Mouse (Mus musculus) urinary bladder, postnatal 25 days (tissue): ENCODE data around the gene Bcl2l13.

Experiments used
- DNase-seq: peaks from one replicate; pipeline ENCODE4 v3.0.0; 2022; ENCODE audit warnings: low spot score

The Bcl2l13 gene

DNA sequence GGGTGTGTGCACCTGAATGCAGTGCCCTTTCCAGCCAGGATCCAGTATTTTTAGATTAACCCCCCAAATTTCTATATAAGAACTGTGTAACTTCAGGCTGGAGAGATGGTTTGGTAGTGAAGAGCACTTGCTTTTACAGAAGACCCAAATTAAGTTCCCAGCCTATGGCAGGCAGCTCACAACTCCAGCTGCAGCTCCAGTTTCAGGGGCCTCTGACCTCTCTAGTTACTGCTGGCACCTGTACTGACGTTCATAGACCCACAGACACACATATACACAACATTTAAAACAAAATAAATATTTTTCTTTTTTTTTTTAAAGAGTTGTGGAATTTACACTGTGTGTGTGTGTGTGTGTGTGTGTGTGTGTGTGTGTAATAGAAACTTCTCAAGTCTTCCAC is 93.4 kb downstream of the Bcl2l13 start:
- no peak for DNase-seq

DNA sequence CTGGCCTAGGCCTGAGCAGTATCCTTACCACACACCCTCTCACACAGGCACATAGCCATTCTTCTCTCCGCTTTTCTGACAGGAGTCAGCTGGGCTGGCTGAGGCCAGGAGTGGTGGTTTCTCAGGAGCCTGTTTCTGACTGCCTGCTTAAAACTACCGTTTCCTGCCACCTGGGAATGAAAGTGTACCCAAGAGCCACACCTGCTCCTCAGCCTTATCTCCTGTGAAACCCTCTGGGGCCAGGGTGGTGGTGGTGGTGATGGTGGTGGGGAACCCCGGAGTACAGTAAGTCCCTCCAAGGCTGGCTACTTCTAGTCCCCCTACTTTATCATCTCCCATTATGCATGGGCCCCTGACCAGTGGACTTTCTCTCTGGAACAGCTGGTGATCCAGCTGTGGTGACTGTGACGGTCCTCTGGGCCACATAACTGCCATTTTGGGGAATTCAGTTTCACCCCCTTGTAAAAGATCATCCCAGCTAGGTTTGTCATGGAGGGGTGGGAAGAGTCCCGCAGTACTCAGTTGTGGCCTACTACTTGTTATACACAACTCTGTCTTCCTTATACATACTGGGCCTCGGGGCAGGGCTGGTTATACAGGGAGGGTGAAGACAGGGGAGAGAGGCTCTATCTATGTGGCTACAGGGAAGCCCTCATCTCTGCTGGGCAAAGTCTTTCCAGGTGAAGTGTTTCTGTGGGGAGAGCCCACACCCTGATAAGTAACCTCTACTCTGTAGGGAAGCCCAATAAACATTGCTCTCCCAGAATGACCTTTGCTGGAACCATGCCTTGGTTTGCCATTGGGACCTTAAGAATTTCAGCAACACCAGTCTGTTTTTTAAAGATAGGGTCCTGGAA is 94.7 kb downstream of the Bcl2l13 start:
- no peak for DNase-seq

DNA sequence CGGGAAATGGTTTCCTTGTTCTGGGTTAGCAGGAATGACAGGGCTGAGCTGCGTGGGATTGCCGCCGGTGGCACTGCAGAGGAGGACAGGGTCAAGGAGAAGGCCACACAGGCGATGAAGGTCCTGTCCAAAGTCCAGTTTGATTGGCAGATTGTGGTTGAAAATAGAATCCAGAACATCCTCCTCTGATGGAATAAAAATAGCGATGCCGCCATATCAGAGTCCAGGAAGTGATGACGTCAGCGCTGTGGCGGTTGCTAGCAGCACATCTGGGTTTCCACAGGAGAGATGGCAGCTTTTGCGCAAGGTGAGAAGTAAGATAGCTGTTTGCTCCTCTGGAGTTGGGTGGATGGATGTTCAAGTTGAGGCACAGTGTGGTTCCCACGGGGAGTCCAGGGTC is 96.6 kb downstream of the Bcl2l13 start:
- no peak for DNase-seq

DNA sequence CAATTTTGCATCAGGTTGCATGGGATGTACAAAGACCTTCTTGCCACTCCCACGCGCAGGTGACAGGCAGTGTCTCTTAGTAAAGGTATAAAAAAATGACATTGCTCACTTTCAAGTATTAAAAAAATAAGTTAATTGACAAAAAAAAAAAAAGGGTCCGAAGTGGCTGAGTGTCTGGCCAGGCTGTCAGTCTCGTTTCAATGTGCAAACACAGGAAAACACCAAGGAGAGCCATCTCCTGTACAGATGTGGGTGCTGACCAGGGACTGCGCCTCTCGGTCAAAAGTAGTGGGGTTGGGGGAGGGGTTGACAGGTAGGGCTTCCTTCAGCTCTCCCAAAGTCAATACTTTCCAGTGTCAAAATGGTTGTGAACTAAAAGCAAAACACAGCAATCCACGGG is 97.7 kb downstream of the Bcl2l13 start:
- DNase-seq: no peak

DNA sequence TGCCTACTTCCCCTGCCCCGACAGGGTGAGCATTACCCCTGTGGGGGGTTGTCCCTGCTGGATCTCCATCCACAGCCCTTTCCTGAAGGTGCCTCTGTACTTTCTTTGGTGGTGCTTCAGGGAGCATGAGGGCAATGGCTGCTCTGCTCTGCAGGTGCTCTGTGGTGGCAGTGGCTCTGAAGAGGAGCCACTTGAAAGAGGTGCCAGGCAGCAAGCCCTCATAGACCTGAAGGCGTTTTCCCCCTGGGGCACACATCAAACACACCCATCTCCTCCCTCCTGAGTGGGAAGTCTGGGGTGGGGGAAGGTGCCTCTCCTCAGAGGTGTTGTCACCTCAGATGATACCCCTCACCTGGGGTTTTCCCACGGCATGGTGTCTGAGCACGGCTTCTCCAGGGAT is 98.2 kb downstream of the Bcl2l13 start:
- no peak for DNase-seq

DNA sequence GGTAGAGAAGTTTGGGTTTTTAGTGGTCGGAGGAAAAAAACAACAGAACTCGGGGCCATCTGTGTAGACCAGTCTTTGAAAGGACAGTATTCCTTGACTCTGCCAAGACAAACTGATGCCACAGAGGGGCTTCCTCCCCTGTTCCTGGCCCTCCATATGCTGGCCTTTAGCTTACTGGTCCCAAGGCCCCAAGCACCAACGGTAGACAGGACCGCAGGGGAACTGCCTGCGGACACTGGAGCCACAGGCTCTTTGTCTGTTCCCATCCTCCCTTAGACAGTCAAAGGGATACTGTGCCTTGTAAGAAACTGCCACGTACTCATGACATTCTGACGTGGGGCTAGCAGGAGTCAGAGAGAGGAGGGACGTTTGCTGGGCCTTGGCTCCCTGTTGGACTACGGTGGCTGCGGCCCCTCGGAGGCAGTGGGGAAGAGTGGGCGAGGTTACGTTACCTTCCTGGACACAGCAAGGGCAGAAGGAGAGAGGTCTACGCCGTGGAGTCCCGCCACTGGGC is 101.1 kb downstream of the Bcl2l13 start:
- no peak for DNase-seq

DNA sequence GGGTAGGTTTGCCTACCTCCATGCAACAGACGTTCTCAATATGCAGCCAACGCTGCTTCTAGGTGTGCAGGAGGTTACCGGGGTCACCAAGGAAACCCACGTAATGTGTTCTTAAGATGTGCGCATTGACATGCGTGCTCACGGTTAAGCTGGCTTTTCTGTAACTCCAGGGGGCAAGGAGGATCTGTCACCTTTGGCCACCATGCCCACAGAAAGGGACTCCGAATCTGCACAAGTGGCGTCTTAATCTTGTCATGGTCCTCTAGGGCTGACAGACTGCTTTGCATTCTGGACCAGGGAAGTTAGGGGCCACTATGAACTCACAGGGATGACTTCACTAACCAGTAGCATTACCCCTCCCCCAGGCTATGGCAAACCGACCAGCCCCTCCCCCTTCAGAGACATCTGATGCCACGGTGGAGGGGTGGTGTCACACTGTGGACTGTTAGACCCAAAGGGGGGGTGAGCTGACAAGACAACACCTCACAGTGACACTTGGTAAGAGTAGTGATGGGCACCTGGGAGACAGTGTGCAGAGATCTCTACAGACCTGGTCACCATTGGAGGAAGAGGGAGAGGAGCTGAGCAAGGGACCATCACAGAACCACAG is 102.1 kb downstream of the Bcl2l13 start:
- no peak for DNase-seq

DNA sequence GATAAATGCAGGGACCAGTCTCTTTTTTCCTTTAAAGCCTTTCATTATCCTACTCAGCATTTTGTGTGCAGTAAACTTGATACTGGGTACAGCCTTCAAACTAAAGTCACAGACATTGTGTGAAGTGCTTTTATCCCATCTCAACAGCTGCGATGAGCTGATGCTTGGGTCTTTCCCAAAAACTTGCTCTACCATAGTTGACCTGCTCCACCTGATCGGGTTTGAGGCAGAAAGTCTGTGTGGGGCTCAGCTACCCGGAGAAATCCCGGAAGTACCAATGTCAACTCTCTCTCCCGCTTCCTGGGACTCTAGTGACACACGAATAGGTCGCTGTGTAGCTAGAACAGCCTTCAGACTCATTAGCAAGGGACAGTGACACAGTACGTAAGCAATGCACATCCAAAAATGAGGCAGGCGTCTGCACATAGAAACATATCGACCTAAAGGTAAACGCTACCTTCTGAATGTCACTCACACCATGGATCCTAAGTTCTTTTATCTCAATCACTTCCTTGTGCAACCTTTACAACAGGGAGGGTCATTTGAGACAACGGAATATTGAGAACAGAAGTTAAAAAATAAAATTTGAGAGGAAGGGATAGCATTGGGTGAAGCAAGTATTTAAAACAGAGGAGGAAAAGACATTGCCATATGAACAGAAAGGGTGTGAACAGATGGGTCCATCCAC is 102.9 kb downstream of the Bcl2l13 start:
- DNase-seq: no peak

DNA sequence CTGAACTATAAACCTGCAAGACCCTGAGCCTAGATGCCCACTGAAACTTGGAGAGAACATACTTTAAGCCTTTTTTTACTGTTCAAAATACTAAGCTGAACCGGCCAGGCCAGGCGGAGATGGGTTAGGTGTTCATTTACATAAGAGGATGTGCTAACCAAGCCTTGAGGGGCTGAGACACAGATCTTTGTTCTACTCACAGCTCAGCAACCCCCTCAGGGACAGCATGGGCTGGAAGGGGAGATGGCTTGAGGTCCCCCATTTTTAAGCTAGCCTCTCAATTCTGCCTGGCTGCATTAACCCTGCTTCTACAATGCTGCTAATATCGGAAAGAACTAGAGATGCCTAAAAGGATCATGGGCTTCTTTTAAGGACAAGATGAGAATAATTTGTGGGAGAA is 103.8 kb downstream of the Bcl2l13 start:
- DNase-seq: no peak

DNA sequence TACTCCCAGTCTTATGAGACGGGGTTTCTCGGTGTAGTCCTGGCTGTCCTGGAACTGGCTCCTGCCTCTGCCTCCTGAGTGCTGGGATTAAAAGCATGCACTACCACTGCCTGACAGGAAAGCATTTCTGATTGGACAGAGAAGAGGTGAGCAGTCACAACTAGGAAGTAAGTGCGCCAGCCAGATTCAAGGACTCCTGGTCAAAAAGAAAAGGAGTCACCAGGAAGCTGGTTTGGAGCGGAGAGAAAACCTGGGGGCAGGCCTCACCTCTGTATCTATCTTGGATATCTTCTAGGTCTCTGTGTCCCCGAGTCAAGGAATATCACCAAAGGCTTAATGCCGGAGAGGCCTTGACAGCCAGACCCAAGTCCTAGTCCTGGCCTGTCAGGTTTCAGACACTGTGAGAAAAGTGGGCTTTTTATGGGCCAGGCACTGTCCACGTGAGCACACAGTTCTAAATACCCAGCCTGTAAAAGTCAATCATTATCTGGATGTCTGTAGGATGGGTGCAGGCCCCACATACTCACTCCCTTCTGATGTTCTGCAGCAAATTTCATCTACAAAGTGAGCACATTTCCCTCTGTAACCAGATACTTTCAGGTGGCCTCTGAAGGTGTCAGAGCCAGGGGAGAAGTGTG is 104.6 kb downstream of the Bcl2l13 start:
- DNase-seq: no peak

DNA sequence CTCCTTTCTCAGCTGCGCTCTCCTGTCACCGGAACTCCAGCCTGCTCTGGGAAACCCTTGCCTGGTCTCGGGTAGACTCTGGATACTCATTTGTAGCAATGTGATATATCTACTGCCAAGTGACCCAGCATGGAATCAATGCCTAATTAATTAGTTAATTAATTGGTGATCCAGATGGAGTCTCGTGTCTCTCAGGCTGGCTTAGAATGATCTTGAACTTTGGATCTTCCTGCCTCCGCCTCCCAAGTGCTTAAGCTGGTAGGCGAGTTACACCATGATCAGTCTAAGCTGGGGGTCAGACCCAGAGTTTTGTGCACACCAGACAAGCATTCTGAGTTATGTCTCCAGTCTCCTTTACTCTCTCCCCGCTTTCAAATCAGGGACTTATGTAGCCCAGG is 105.1 kb downstream of the Bcl2l13 start:
- DNase-seq: no peak

DNA sequence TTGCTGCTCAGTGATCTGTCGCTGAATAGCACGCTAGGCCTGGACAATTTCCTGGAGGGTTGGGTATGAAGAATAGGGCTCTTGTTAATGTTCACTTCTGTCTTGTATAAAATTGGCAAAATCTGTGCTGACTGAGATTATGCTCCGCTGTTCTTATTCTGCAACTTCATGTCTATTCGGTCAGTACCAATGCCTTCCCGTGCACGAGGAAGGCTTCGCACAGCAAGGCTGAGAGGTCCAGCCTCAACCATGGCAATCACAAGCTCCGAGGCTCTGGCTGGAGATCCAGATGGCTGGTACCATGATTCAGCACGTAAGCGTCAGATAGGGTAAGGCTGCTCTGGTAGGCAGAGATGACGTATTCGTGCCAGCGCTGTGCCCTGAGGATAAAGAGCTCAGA is 105.6 kb downstream of the Bcl2l13 start:
- DNase-seq: no peak
